In the genomic region with DNA sequence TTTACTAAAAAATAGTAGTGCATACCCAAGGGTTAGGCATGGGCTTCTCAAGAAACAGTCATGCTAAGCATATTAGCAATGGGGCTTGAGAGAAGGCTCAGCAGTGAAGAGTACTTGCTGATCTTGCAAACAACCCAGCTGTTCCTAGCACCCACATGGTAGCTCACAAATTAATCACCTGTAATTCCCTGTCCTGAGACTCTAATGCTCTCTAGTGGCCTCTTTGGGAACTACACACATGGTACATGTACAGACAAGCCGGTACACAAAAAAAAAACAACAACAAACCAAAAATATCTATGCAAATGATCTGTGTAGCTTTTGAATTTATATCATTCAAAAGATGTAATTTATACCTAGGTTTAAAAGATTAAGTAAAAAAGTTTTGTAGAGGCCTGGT, we compare ENCODE assay signal across 13 mouse cellular contexts. TPM values are rescaled to one million over a fixed set of nuclear protein-coding genes. Genes with fewer than 3 reads are reported as not detected.
DNase-seq lines count a peak whose midpoint lies in the region; ATAC-seq lines count a peak whose summit lies in the region.
"Had no signal": no experiment of that assay in that cellular context is flagged by ENCODE, and none has a peak within 500 bp of the region (broad histone marks: within the 10 kb centered on the region; RNA-seq: fewer than 3 reads in every experiment).

No protein-coding gene starts in this region.

- no peak overlapping the region for H3K9ac ChIP-seq in kidney, embryonic 16.5 days (replicated peaks; ENCODE audit: low read length)
- no peak overlapping the region for H3K9ac ChIP-seq in midbrain, embryonic 11.5 days (ENCODE audit: low read length)
- H3K9ac ChIP-seq in neural tube, embryonic 15.5 days (replicated peaks) = no peak overlapping the region
- H3K9ac ChIP-seq: limb, embryonic 13.5 days; midbrain, embryonic 12.5 days had no signal

- H3K4me2 ChIP-seq in kidney, embryonic 16.5 days (replicated peaks; ENCODE audit: low read depth, low read length) = no peak overlapping the region
- no peak overlapping the region for H3K4me2 ChIP-seq in midbrain, embryonic 11.5 days
- H3K4me2 ChIP-seq in neural tube, embryonic 15.5 days = no peak overlapping the region
- H3K4me2 ChIP-seq: limb, embryonic 13.5 days; midbrain, embryonic 12.5 days had no signal

- H3K27me3 ChIP-seq in kidney, embryonic 16.5 days (ENCODE audit: insufficient read depth, low read length) = no peaks in the 10 kb centered on the region
- H3K27me3 ChIP-seq in midbrain, embryonic 11.5 days (ENCODE audit: control insufficient read depth, insufficient read depth, low read length) = no peaks in the 10 kb centered on the region
- no peaks in the 10 kb centered on the region for H3K27me3 ChIP-seq in neural tube, embryonic 15.5 days (replicated peaks)
- H3K27me3 ChIP-seq: limb, embryonic 13.5 days; midbrain, embryonic 12.5 days had no signal

- H3K36me3 ChIP-seq in kidney, embryonic 16.5 days (ENCODE audit: insufficient read depth, low read length) = no peaks in the 10 kb centered on the region
- no peaks in the 10 kb centered on the region for H3K36me3 ChIP-seq in midbrain, embryonic 11.5 days (ENCODE audit: control insufficient read depth, insufficient read depth, low read length)
- H3K36me3 ChIP-seq in neural tube, embryonic 15.5 days = no peaks in the 10 kb centered on the region
- H3K36me3 ChIP-seq: hindbrain, embryonic 10.5 days; limb, embryonic 13.5 days; midbrain, embryonic 12.5 days had no signal

- H3K4me3 ChIP-seq in kidney, embryonic 16.5 days (ENCODE audit: low read length) = no peak overlapping the region
- H3K4me3 ChIP-seq in midbrain, embryonic 11.5 days (ENCODE audit: low read depth, low read length) = no peak overlapping the region
- no peak overlapping the region for H3K4me3 ChIP-seq in neural tube, embryonic 15.5 days (replicated peaks)
- H3K4me3 ChIP-seq: hindbrain, embryonic 10.5 days; limb, embryonic 13.5 days; midbrain, embryonic 12.5 days had no signal

- WGBS in kidney, embryonic 16.5 days = 85% methylated on average over 1 of the region's 1 CpGs
- 84% methylated on average over 1 of the region's 1 CpGs for WGBS in midbrain, embryonic 11.5 days
- WGBS in neural tube, embryonic 15.5 days = 90% methylated on average over 1 of the region's 1 CpGs

- no peaks in the 10 kb centered on the region for H3K9me3 ChIP-seq in kidney, embryonic 16.5 days (ENCODE audit: low read length)
- H3K9me3 ChIP-seq in midbrain, embryonic 11.5 days (ENCODE audit: control insufficient read depth, low read length) = no peaks in the 10 kb centered on the region
- H3K9me3 ChIP-seq in neural tube, embryonic 15.5 days (replicated peaks) = no peaks in the 10 kb centered on the region
- H3K9me3 ChIP-seq: hindbrain, embryonic 10.5 days; limb, embryonic 13.5 days; midbrain, embryonic 12.5 days had no signal

- no peak overlapping the region for H3K27ac ChIP-seq in kidney, embryonic 16.5 days (ENCODE audit: low read length)
- H3K27ac ChIP-seq in midbrain, embryonic 11.5 days (ENCODE audit: low read depth, low read length) = no peak overlapping the region
- H3K27ac ChIP-seq in neural tube, embryonic 15.5 days (replicated peaks) = no peak overlapping the region
- H3K27ac ChIP-seq: hindbrain, embryonic 10.5 days; limb, embryonic 13.5 days; midbrain, embryonic 12.5 days had no signal

- H3K4me1 ChIP-seq in kidney, embryonic 16.5 days (ENCODE audit: insufficient read depth, low read length) = no peaks in the 10 kb centered on the region
- no peaks in the 10 kb centered on the region for H3K4me1 ChIP-seq in midbrain, embryonic 11.5 days (ENCODE audit: control insufficient read depth, insufficient read depth, low read length)
- H3K4me1 ChIP-seq in neural tube, embryonic 15.5 days = no peaks in the 10 kb centered on the region
- H3K4me1 ChIP-seq: hindbrain, embryonic 10.5 days; limb, embryonic 13.5 days; midbrain, embryonic 12.5 days had no signal

- no peak for ATAC-seq in kidney, embryonic 16.5 days (ENCODE audit: low FRiP score, low TSS enrichment)
- ATAC-seq in common myeloid progenitor, adult 5-6 weeks (replicated peaks; ENCODE audit: low read depth, poor library complexity, severe bottlenecking) = 0 out of 2 replicates have a peak, but pooled peaks have one; percentile 45
- no peak for ATAC-seq in midbrain, embryonic 11.5 days (ENCODE audit: low FRiP score)
- no peak for ATAC-seq in neural tube, embryonic 15.5 days (ENCODE audit: low FRiP score)

- DNase-seq in kidney, adult 9 months = peak; percentile 54
- peak; percentile 67 for DNase-seq in 416B (ENCODE audit: low read depth)
- peak; percentile 27 to 30 for DNase-seq in B cell, adult 2 months
- DNase-seq in midbrain, embryonic 11.5 days (ENCODE audit: low spot score, missing footprints) = no peak
- DNase-seq in spleen, adult 12 weeks (ENCODE audit: low spot score) = no peak
- DNase-seq: gastrocnemius, postnatal 10 days had no signal

RNA-seq across cellular contexts. Expression of a gene that starts 7.9 kb away (rescaled TPM):
- polyA plus RNA-seq in kidney, embryonic 16.5 days (2015; fragmentation: Nextera tagmentation; extraction: Ambion mirVana) = not detected in 2 replicates
- not detected in 2 replicates for total RNA-seq in common myeloid progenitor, adult 5-6 weeks (2017)
- not detected in 2 replicates for polyA plus RNA-seq in midbrain, embryonic 11.5 days (2014; fragmentation: Nextera tagmentation; extraction: Ambion mirVana)
- polyA plus RNA-seq in neural tube, embryonic 15.5 days (2015; fragmentation: Nextera tagmentation; extraction: Ambion mirVana) = not detected in 2 replicates
- total RNA-seq: gastrocnemius, postnatal 10 days had no signal
- polyA plus RNA-seq: hindbrain, embryonic 10.5 days; limb, embryonic 13.5 days; midbrain, embryonic 12.5 days; spleen, adult 2 months had no signal

RNA-seq across cellular contexts. Expression of a gene that starts 19.5 kb away (rescaled TPM):
- 0.10 and 0.20 TPM in 2 replicates for polyA plus RNA-seq in kidney, embryonic 16.5 days (2015; fragmentation: Nextera tagmentation; extraction: Ambion mirVana)
- total RNA-seq in common myeloid progenitor, adult 5-6 weeks (2017) = not detected in 2 replicates
- 0.08 TPM in 1 of 2 replicates, not detected in the other for polyA plus RNA-seq in midbrain, embryonic 11.5 days (2014; fragmentation: Nextera tagmentation; extraction: Ambion mirVana)
- polyA plus RNA-seq in neural tube, embryonic 15.5 days (2015; fragmentation: Nextera tagmentation; extraction: Ambion mirVana) = not detected in 2 replicates
- polyA plus RNA-seq: hindbrain, embryonic 10.5 days; limb, embryonic 13.5 days; midbrain, embryonic 12.5 days; spleen, adult 2 months had no signal

RNA-seq across cellular contexts. Expression of a gene that starts 33.7 kb away (rescaled TPM):
- 0.09 TPM in 1 of 2 replicates, not detected in the other for polyA plus RNA-seq in kidney, embryonic 16.5 days (2015; fragmentation: Nextera tagmentation; extraction: Ambion mirVana)
- not detected in 2 replicates for total RNA-seq in common myeloid progenitor, adult 5-6 weeks (2017)
- polyA plus RNA-seq in midbrain, embryonic 11.5 days (2014; fragmentation: Nextera tagmentation; extraction: Ambion mirVana) = 0.12 TPM in 1 of 2 replicates, not detected in the other
- polyA plus RNA-seq in neural tube, embryonic 15.5 days (2015; fragmentation: Nextera tagmentation; extraction: Ambion mirVana) = 0.46 and 0.47 TPM in 2 replicates
- polyA plus RNA-seq: spleen, adult 2 months had no signal

RNA-seq across cellular contexts. Expression of a gene that starts 45.4 kb away (rescaled TPM):
- polyA plus RNA-seq in kidney, embryonic 16.5 days (2015; fragmentation: Nextera tagmentation; extraction: Ambion mirVana) = 0.41 TPM in 1 of 2 replicates, not detected in the other
- total RNA-seq in common myeloid progenitor, adult 5-6 weeks (2017) = not detected in 2 replicates
- polyA plus RNA-seq in midbrain, embryonic 11.5 days (2014; fragmentation: Nextera tagmentation; extraction: Ambion mirVana) = not detected in 2 replicates
- polyA plus RNA-seq in neural tube, embryonic 15.5 days (2015; fragmentation: Nextera tagmentation; extraction: Ambion mirVana) = 0.98 TPM in 1 of 2 replicates, not detected in the other
- polyA plus RNA-seq: hindbrain, embryonic 10.5 days; midbrain, embryonic 12.5 days had no signal

Comparison
In these comparisons a context has a peak if more than half of its experiments do, and no peak if none do; other contexts are left out.
1. DNase-seq: peak in kidney, adult 9 months (single experiment), 416B (single experiment) and B cell, adult 2 months (2 of 2); none in midbrain, embryonic 11.5 days (single experiment) and spleen, adult 12 weeks (single experiment).